Mouse (Mus musculus): ENCODE measurements around the gene Snrpd2. TPM values are rescaled to one million over a fixed set of nuclear protein-coding genes. Genes with fewer than 3 reads are reported as not detected.

Snrpd2 gene
- polyA plus RNA-seq, 1 experiment from 2014 or later: 112 TPM

GRCm38 (mm10) chr7:19154796-19155195, 5.3 kb downstream of the Snrpd2 start:
- Histone ChIP-seq H3K9ac (no peak overlapping the region), H3K4me3 (no peak overlapping the region), H3K4me1 (peaks cover 32% of the 10 kb centered on the region), H3K27me3 (replicated peaks) (peaks cover 8% of the 10 kb centered on the region), H3K36me3 (replicated peaks) (peaks cover 18% of the 10 kb centered on the region; the same call in 1 of the 2 replicates), H3K4me2 (no peak overlapping the region), H3K9me3 (no peaks in the 10 kb centered on the region), H3K27ac (no peak overlapping the region)
- no peak for ATAC-seq (replicated peaks)
- 85% methylated on average over 8 of the region's 8 CpGs for WGBS

- peaks cover 12% of the 10 kb centered on the region for H3K27me3 ChIP-seq (replicated peaks)
Observed at GRCm38 (mm10) chr7:19155825-19156475, 6.4 kb downstream of the Snrpd2 start.

GRCm38 (mm10) chr7:19157160-19157800, 7.8 kb downstream of the Snrpd2 start:
- peak overlapping the region; percentile 22 for H3K4me3 ChIP-seq
- ATAC-seq (replicated peaks): peak; percentile 70

More at GRCm38 (mm10) chr7:19155825-19156475, 6.4 kb downstream of the Snrpd2 start:
- no peak for ATAC-seq (replicated peaks)
- Histone ChIP-seq H3K27ac (no peak overlapping the region), H3K4me2 (no peak overlapping the region), H3K9ac (no peak overlapping the region), H3K36me3 (replicated peaks) (peaks cover 18% of the 10 kb centered on the region; the same call in 1 of the 2 replicates), H3K4me3 (no peak overlapping the region), H3K9me3 (no peaks in the 10 kb centered on the region), H3K4me1 (peaks cover 29% of the 10 kb centered on the region)
- WGBS: 58% methylated on average over 13 of the region's 13 CpGs

GRCm38 (mm10) chr7:19158601-19159000, 9.1 kb downstream of the Snrpd2 start:
- H3K27ac ChIP-seq: no peak overlapping the region
- H3K4me2 ChIP-seq: no peak overlapping the region
- no peak overlapping the region for H3K4me3 ChIP-seq
- no peaks in the 10 kb centered on the region for H3K9me3 ChIP-seq
- H3K27me3 ChIP-seq (replicated peaks): peaks cover 12% of the 10 kb centered on the region
- no peak overlapping the region for H3K9ac ChIP-seq
- 75% methylated on average over 11 of the region's 11 CpGs for WGBS
- 0 out of 2 replicates have a peak, but pooled peaks cover 4% of the 10 kb centered on the region for H3K36me3 ChIP-seq (replicated peaks)
- no peak for ATAC-seq (replicated peaks)
- H3K4me1 ChIP-seq: peaks cover 24% of the 10 kb centered on the region

More at GRCm38 (mm10) chr7:19157160-19157800, 7.8 kb downstream of the Snrpd2 start:
- WGBS: 5% methylated on average over 30 of the region's 30 CpGs
- H3K9me3 ChIP-seq: no peaks in the 10 kb centered on the region
- peaks cover 15% of the 10 kb centered on the region; the same call in 1 of the 2 replicates for H3K36me3 ChIP-seq (replicated peaks)
- H3K27ac ChIP-seq: peak overlapping the region; percentile 73
- H3K27me3 ChIP-seq (replicated peaks): peaks cover 12% of the 10 kb centered on the region
- H3K4me1 ChIP-seq: peaks cover 24% of the 10 kb centered on the region
- peak overlapping the region; percentile 47 for H3K4me2 ChIP-seq
- H3K9ac ChIP-seq: peak overlapping the region; percentile 33; the same call in 1 of the 2 replicates

GRCm38 (mm10) chr7:19159411-19159810, 9.9 kb downstream of the Snrpd2 start:
- no peak overlapping the region for H3K27ac ChIP-seq
- ATAC-seq (replicated peaks): no peak
- peaks cover 31% of the 10 kb centered on the region for H3K4me1 ChIP-seq
- H3K4me3 ChIP-seq: peak overlapping the region; percentile 41; the same call in 1 of the 2 replicates
- H3K36me3 ChIP-seq (replicated peaks): no peaks in the 10 kb centered on the region
- no peaks in the 10 kb centered on the region for H3K9me3 ChIP-seq
- peak overlapping the region; percentile 73 for H3K4me2 ChIP-seq
- 0 out of 2 replicates have a peak overlapping the region, but pooled peaks have one; percentile 0 for H3K9ac ChIP-seq
- WGBS: 17% methylated on average over 18 of the region's 18 CpGs
- H3K27me3 ChIP-seq (replicated peaks): peaks cover 19% of the 10 kb centered on the region

GRCm38 (mm10) chr7:19160115-19160514, 10.6 kb downstream of the Snrpd2 start:
- peak overlapping the region; percentile 73 for H3K4me2 ChIP-seq
- WGBS: 1% methylated on average over 20 of the region's 20 CpGs
- no peak overlapping the region for H3K27ac ChIP-seq
- no peaks in the 10 kb centered on the region for H3K9me3 ChIP-seq
- H3K27me3 ChIP-seq (replicated peaks): peaks cover 25% of the 10 kb centered on the region
- ATAC-seq (replicated peaks): peak; percentile 22
- H3K9ac ChIP-seq: peak overlapping the region; percentile 53
- H3K4me1 ChIP-seq: peaks cover 38% of the 10 kb centered on the region
- H3K4me3 ChIP-seq: peak overlapping the region; percentile 41
- H3K36me3 ChIP-seq (replicated peaks): no peaks in the 10 kb centered on the region

- H3K4me2 ChIP-seq: no peak overlapping the region
- H3K4me1 ChIP-seq: peaks cover 34% of the 10 kb centered on the region
- peaks cover 25% of the 10 kb centered on the region for H3K27me3 ChIP-seq (replicated peaks)
- WGBS: 88% methylated on average over 7 of the region's 7 CpGs
- no peak overlapping the region for H3K4me3 ChIP-seq
- no peaks in the 10 kb centered on the region for H3K36me3 ChIP-seq (replicated peaks)
- no peak overlapping the region for H3K9ac ChIP-seq
- H3K9me3 ChIP-seq: no peaks in the 10 kb centered on the region
- no peak for ATAC-seq (replicated peaks)
- no peak overlapping the region for H3K27ac ChIP-seq
Observed at GRCm38 (mm10) chr7:19162928-19163327, 13.4 kb downstream of the Snrpd2 start.

- H3K27me3 ChIP-seq (replicated peaks): peaks cover 25% of the 10 kb centered on the region
- H3K4me3 ChIP-seq: no peak overlapping the region
- H3K36me3 ChIP-seq (replicated peaks): no peaks in the 10 kb centered on the region
- peak overlapping the region; percentile 8; the same call in 1 of the 2 replicates for H3K4me2 ChIP-seq
- H3K9me3 ChIP-seq: no peaks in the 10 kb centered on the region
- 23% methylated on average over 12 of the region's 12 CpGs for WGBS
- H3K9ac ChIP-seq: no peak overlapping the region
- H3K4me1 ChIP-seq: peaks cover 34% of the 10 kb centered on the region
- no peak for ATAC-seq (replicated peaks)
- H3K27ac ChIP-seq: no peak overlapping the region
Observed at GRCm38 (mm10) chr7:19163752-19164151, 14.2 kb downstream of the Snrpd2 start.

- Histone ChIP-seq H3K27me3 (replicated peaks) (peaks cover 24% of the 10 kb centered on the region), H3K4me3 (no peak overlapping the region), H3K4me1 (peaks cover 34% of the 10 kb centered on the region), H3K36me3 (replicated peaks) (no peaks in the 10 kb centered on the region), H3K9me3 (no peaks in the 10 kb centered on the region), H3K9ac (no peak overlapping the region), H3K27ac (no peak overlapping the region), H3K4me2 (peak overlapping the region; percentile 8; the same call in 1 of the 2 replicates)
- 1% methylated on average over 6 of the region's 6 CpGs for WGBS
- no peak; the same call in 1 of the 2 replicates for ATAC-seq (replicated peaks)
Observed at GRCm38 (mm10) chr7:19164189-19164588, 14.7 kb downstream of the Snrpd2 start.

GRCm38 (mm10) chr7:19164978-19165377, 15.5 kb downstream of the Snrpd2 start:
- peaks cover 33% of the 10 kb centered on the region for H3K4me1 ChIP-seq
- peaks cover 17% of the 10 kb centered on the region for H3K27me3 ChIP-seq (replicated peaks)
- 0 out of 2 replicates have a peak overlapping the region, but pooled peaks have one; percentile 8 for H3K4me3 ChIP-seq
- peak overlapping the region; percentile 38 for H3K4me2 ChIP-seq
- H3K27ac ChIP-seq: no peak overlapping the region
- no peak overlapping the region for H3K9ac ChIP-seq
- WGBS: 3% methylated on average over 13 of the region's 13 CpGs
- no peaks in the 10 kb centered on the region for H3K36me3 ChIP-seq (replicated peaks)
- H3K9me3 ChIP-seq: no peaks in the 10 kb centered on the region
- no peak for ATAC-seq (replicated peaks)

GRCm38 (mm10) chr7:19165656-19166423, 16.3 kb downstream of the Snrpd2 start, which contains the start of gene Gipr:
Gene Gipr (minus strand): TSS chr7:19166127.
- 13% methylated on average over 14 of the region's 14 CpGs for WGBS
- Histone ChIP-seq H3K36me3 (replicated peaks) (no peaks in the 10 kb centered on the region), H3K4me2 (peak within 1 kb of the TSS; percentile 38), H3K27ac (0 out of 2 replicates have a peak within 1 kb of the TSS, but pooled peaks have one; percentile 5), H3K4me3 (peak within 1 kb of the TSS; percentile 11; the same call in 1 of the 2 replicates), H3K4me1 (peaks cover 32% of the 10 kb centered on the region), H3K9ac (no peak within 1 kb of the TSS), H3K27me3 (replicated peaks) (peaks cover 15% of the 10 kb centered on the region), H3K9me3 (no peaks in the 10 kb centered on the region)
- ATAC-seq (replicated peaks): peak; percentile 19; the same call in 1 of the 2 replicates

GRCm38 (mm10) chr7:19166990-19167389, 17.5 kb downstream of the Snrpd2 start:
- Histone ChIP-seq H3K4me2 (no peak overlapping the region), H3K36me3 (replicated peaks) (no peaks in the 10 kb centered on the region), H3K4me1 (peaks cover 35% of the 10 kb centered on the region), H3K27ac (no peak overlapping the region), H3K9me3 (no peaks in the 10 kb centered on the region), H3K9ac (no peak overlapping the region), H3K4me3 (no peak overlapping the region), H3K27me3 (replicated peaks) (peaks cover 13% of the 10 kb centered on the region)
- no peak for ATAC-seq (replicated peaks)
- WGBS: 85% methylated on average over 3 of the region's 3 CpGs
